Mouse (Mus musculus) layer of hippocampus, adult 2 months (tissue): ENCODE measurements around the gene Bsx. TPM values are rescaled to one million over a fixed set of nuclear protein-coding genes. Genes with fewer than 3 reads are reported as not detected.

Experiments used
- DNase-seq, 2 experiments: peaks; one replicate each; pipeline ENCODE4 v3.0.0; 2022; ENCODE audit warnings: low spot score in 2 of 2
- H3K27ac ChIP-seq: fragments of 200-600 bp; 2 replicates; pipeline ENCODE4 v1.8.1; 2022
- H3K4me3 ChIP-seq: fragments of 200-600 bp; 2 replicates; pipeline ENCODE4 v1.8.1; 2022; ENCODE audit warnings: mild to moderate bottlenecking
- CTCF ChIP-seq: fragments of 200-600 bp; conservative IDR thresholded peaks from 2 replicates; pipeline ENCODE4 v1.8.1; 2022; ENCODE audit warnings: antibody characterized with exemption, mild to moderate bottlenecking, moderate library complexity
- long read RNA-seq, 2 experiments: library from polyadenylated mRNA; stranded (forward); transcript quantifications; one replicate each; pipeline ENCODE4 v2.0.0; 2021; ENCODE audit warnings: borderline mapping rate in 2 of 2
- total RNA-seq, 2 experiments: library from RNA; stranded (reverse); gene quantifications; 2 replicates each; pipeline ENCODE4 v1.2.3; 2021

The Bsx gene
- total RNA-seq: not detected
- long read RNA-seq, experiment 1: 0 reads
- long read RNA-seq, experiment 2: 0 reads

GRCm38 (mm10) chr9:40873556-40874470, at the start of gene Bsx:
Gene Bsx, plus strand, starts transcription at chr9:40874127.
- DNase-seq: no peak
- no peak within 1 kb of the TSS for H3K4me3 ChIP-seq
- TF ChIP-seq CTCF: no peak
- no peak within 1 kb of the TSS for H3K27ac ChIP-seq

DNA sequence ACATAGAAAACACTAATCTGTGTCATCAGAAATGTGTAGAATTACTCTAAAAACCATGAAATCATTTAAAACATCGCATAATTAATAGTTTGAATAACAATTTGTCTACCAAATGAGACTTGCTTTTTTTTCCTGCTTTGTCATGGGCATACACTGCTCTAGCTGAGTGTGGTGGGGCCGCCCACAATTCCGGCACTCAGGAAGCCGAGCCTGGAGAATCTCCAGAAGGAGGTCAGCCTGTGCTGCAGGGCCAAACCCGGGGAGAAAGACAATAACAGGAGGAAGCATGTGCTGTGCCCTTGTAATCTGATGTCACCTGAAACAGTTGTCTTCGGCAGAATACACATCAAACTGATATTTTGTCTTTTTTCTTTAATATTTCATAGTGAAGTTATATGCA, 48.3 kb upstream of the Bsx start:
- DNase-seq: no peak
- Histone ChIP-seq H3K4me3 (no peak overlapping the region), H3K27ac (no peak overlapping the region)
- TF ChIP-seq CTCF: no peak

DNA sequence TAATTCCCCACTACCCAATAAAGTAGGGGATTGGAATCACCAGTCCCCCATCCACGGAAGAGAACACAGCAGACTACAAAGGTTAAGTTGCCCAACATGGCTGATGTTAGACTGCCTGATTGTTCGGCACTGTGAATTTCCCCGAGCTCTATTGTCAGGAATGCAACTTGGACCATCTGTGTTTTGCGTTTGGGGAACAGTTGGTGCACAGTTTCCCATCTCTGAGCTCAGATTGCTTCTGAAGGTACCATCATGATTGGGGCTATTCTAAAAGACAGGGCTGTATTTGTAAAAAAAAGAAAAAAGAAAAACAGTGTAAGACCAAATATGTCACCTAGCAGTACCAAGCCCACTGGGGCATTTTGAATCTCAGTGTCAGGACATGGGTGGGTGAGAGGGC, 46.6 kb upstream of the Bsx start:
- no peak overlapping the region for H3K4me3 ChIP-seq
- H3K27ac ChIP-seq: peak overlapping the region; percentile 72
- peak; percentile 41 to 51 for DNase-seq
- TF ChIP-seq CTCF: no peak

DNA sequence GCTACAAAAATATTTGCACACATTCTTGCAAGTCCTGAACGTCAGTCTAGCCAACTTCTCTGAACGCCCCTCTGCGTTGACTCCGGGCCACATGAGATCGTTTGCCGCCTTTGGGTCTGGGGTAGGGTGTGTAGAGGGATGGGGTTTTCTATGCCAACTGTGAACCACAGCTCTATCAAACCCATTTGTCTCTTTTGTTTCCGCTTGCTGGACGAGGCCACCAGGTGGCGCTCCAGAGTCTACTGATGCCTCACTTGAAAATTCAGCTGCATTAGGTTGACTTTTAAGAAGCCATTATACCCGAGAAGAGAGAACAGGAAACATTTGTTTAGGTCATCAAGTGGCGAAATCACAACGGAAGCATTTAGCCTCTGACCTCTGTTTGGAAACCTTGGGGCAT, 39.4 kb upstream of the Bsx start:
- no peak overlapping the region for H3K4me3 ChIP-seq
- no peak overlapping the region for H3K27ac ChIP-seq
- TF ChIP-seq CTCF: peak; percentile 95
- DNase-seq: peak; percentile 58 to 91

DNA sequence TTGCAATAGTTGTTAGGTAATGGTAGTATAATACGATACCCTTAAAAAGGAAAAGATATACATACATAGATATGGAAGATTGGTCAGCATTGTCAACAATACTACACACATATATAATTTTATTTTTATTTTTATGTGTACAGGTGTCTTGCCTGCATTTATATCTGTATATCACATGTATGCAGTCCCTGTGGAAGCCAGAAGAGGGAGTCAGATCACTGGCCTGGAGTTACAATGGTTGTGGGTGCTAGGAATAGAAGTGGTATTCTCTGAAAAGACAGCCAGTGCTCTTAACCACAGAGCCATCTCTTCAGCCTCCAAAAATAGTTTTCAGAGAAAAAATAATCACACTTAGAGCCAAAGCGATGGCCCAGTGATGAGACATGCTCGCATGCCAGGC, 37.2 kb upstream of the Bsx start:
- no peak for DNase-seq
- peak; percentile 52 for TF ChIP-seq CTCF
- H3K27ac ChIP-seq: no peak overlapping the region
- H3K4me3 ChIP-seq: no peak overlapping the region

GRCm38 (mm10) chr9:40839662-40840061, 34.3 kb upstream of the Bsx start:
- no peak for TF ChIP-seq CTCF
- Histone ChIP-seq H3K4me3 (no peak overlapping the region), H3K27ac (no peak overlapping the region)
- no peak for DNase-seq

DNA sequence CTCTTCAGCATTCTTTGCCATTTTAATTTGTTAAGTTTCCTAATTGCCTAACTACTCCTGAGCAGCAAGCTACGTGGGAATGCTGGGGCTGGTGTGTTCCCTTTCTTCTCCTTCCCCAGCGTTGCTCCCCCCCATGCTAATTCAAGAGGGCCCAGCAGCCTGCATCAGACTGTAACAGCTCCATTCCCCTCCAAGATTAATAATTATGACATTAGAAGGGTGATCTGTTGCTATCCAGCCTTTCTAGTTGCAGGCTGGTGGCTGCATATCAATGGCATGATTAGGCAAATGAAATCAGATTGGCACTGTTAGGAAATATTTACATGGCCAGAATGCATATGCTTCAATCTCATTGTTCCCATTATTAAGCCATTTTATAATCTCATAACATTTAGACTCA, 22.4 kb upstream of the Bsx start:
- DNase-seq: no peak
- no peak for TF ChIP-seq CTCF
- Histone ChIP-seq H3K27ac (no peak overlapping the region), H3K4me3 (no peak overlapping the region)

DNA sequence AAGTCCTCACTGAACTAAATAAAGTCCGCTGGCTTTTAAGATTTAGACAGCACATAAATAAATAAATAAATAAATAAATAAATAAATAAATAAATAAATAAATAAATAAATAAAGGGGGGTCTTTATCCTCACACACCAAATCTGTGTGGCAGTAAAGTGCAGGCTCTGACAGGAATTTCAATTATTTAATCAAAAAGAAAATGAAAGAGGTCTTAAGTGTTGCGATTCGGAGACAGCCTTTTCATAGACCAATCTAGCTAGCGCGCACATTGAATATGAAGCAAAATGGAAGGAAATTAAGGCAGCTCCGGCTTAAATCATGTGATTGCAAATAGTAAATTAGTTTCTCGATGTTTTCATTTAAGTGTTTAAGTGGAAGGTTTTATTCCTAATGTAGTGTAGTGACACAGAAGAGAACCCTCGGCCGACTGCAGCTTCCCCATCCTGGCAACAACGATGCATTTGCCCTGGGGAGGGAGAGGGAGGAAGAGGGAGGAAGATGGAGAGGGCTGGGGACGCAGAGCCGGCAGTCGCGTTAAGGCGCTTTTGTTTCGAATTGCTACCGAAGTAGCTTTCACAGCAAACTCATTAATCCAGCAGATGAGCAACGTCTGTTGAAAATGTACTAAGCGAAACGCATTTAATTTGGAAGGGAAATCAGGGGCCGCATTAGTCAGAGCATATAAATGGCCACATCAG, 15.3 kb upstream of the Bsx start:
- TF ChIP-seq CTCF: no peak
- Histone ChIP-seq H3K4me3 (peak overlapping the region; percentile 46), H3K27ac (peak overlapping the region; percentile 64)
- peak in 1 of 2 experiments; percentile 10 for DNase-seq

GRCm38 (mm10) chr9:40859196-40859595, 14.7 kb upstream of the Bsx start:
- peak overlapping the region; percentile 46 for H3K4me3 ChIP-seq
- no peak for TF ChIP-seq CTCF
- DNase-seq: no peak
- H3K27ac ChIP-seq: no peak overlapping the region

GRCm38 (mm10) chr9:40870331-40870730, 3.6 kb upstream of the Bsx start:
- no peak for DNase-seq
- Histone ChIP-seq H3K27ac (no peak overlapping the region), H3K4me3 (no peak overlapping the region)
- no peak for TF ChIP-seq CTCF

DNA sequence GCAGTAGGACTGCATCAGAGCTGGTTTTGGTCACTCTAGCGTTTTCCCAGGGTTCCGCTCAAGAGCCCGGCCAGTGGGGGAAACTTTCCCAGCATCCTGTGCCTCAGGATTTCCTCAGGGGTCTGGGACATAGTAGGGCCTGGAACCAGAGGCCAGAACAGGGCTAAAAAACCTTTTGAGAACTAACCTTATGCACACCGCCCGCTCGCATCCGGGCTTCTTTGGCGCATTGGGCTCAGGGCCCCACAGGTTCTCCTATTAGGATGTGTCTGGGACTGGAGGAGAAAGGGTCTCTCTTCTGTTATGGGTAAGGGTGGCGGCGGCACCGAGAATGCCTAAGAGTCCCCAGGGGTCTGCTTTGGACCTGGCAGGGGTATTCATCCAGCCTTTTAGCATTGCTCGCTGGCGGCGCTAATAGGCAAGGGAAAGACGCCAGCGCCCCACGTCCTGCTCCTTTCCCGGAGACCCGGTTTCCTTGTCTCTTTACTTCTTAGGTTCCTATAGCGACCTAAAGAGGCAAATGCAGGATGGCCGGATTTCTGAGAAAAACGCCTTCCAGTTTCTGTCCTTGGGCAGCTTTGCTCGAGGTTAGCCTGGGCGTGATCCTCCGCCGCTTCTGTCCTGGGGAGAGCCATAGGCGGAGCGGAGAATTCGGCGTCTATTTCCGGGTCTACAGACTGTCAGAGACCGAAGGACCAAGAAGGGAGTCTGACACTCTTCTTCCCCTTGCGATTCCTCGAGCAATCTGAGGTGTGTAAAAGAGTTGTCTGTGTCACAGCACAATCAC, 2.4 kb upstream of the Bsx start:
- no peak for TF ChIP-seq CTCF
- H3K27ac ChIP-seq: no peak overlapping the region
- DNase-seq: no peak
- peak overlapping the region; percentile 6; the same call in 1 of the 2 replicates for H3K4me3 ChIP-seq

- Histone ChIP-seq H3K4me3 (no peak overlapping the region; the same call in 1 of the 2 replicates), H3K27ac (no peak overlapping the region)
- TF ChIP-seq CTCF: peak; percentile 71
- DNase-seq: no peak
Measured at GRCm38 (mm10) chr9:40872156-40872478, 1.8 kb upstream of the Bsx start.

DNA sequence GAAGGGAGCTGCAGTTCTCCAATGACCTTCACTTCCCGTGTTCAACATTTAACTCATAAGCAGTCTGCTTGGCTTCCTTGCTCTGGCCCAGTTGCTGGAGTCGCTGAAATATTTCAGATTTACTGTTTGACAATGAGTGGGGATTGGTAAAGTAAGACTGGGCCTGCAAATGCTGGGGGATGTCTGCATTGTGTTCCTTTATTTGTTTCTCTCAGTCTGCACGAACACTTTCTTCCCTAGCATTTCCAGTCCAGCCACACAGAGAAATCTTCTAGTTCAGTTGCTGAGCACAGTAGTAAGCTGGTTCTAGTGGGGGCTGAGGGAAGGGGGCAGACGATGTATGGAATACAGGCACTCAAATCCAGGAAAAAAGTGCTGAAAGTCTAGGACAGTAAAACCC, 1.0 kb downstream of the Bsx start:
- no peak for TF ChIP-seq CTCF

More for the DNA sequence above, 1.0 kb downstream of the Bsx start:
- H3K27ac ChIP-seq: no peak overlapping the region
- no peak overlapping the region for H3K4me3 ChIP-seq
- DNase-seq: no peak
